Mouse (Mus musculus) bone marrow, adult 2 months (tissue): Measurements from ENCODE around the gene Gkn2.

ENCODE experiments used
- CTCF ChIP-seq: fragments of 200-500 bp; IDR thresholded peaks from 2 replicates; pipeline ENCODE4 v1.5.1; 2011; ENCODE audit warnings: low read length, control low read depth; ENCODE audit not compliant: control insufficient read depth, insufficient read depth
- POLR2A ChIP-seq: fragments of 200-500 bp; IDR thresholded peaks from 2 replicates; pipeline ENCODE4 v1.6.1; 2011; ENCODE audit warnings: low read depth, mild to moderate bottlenecking, control low read depth, low read length, borderline replicate concordance; ENCODE audit not compliant: control insufficient read depth

GRCm38 (mm10) chr6:87426954-87427353 is 53.8 kb downstream of the Gkn2 start:
- TF ChIP-seq CTCF (no peak), POLR2A (no peak)
